Mouse (Mus musculus): ENCODE measurements at regions not wholly inside any gene's neighbourhood (a gene's known extent, or its start where the extent isn't known, plus 50 kb on each side); places are given as distances from the start of the nearest gene placed in this dataset.

GRCm38 (mm10) chr8:92008616-92009610, 207.0 kb upstream of the Irx3 start:
- Histone ChIP-seq H3K27me3 (ENCODE audit: control insufficient read depth, insufficient read depth, low read length) (no peaks in the 10 kb centered on the region), H3K4me1 (replicated peaks; ENCODE audit: control insufficient read depth, insufficient read depth, low read length) (no peaks in the 10 kb centered on the region), H3K27ac (no peak overlapping the region), H3K4me3 (replicated peaks; ENCODE audit: low read length) (no peak overlapping the region), H3K9me3 (ENCODE audit: control insufficient read depth, low read length) (no peaks in the 10 kb centered on the region), H3K9ac (no peak overlapping the region), H3K36me3 (replicated peaks; ENCODE audit: control insufficient read depth, insufficient read depth) (no peaks in the 10 kb centered on the region), H3K4me2 (replicated peaks) (no peak overlapping the region)
- DNase-seq (ENCODE audit: low spot score) (no peak), ATAC-seq (ENCODE audit: low FRiP score) (no peak)
- 42% methylated on average over 14 of the region's 14 CpGs for WGBS

GRCm38 (mm10) chr8:92005091-92005490, 203.2 kb upstream of the Irx3 start:
- no peak overlapping the region for H3K9ac ChIP-seq
- ATAC-seq (ENCODE audit: low FRiP score) (no peak), DNase-seq (ENCODE audit: low spot score) (no peak)
- H3K27me3 ChIP-seq (ENCODE audit: control insufficient read depth, insufficient read depth, low read length), result no peaks in the 10 kb centered on the region
- no peak overlapping the region for H3K4me2 ChIP-seq (replicated peaks)
- 94% methylated on average over 2 of the region's 2 CpGs for WGBS
- H3K27ac ChIP-seq, result no peak overlapping the region
- no peaks in the 10 kb centered on the region for H3K9me3 ChIP-seq (ENCODE audit: control insufficient read depth, low read length)
- H3K4me3 ChIP-seq (replicated peaks; ENCODE audit: low read length), result no peak overlapping the region
- H3K4me1 ChIP-seq (replicated peaks; ENCODE audit: control insufficient read depth, insufficient read depth, low read length), result no peaks in the 10 kb centered on the region
- H3K36me3 ChIP-seq (replicated peaks; ENCODE audit: control insufficient read depth, insufficient read depth), result no peaks in the 10 kb centered on the region

GRCm38 (mm10) chr8:92004532-92004931, 202.7 kb upstream of the Irx3 start:
- no peaks in the 10 kb centered on the region for H3K36me3 ChIP-seq (replicated peaks; ENCODE audit: control insufficient read depth, insufficient read depth)
- ATAC-seq (ENCODE audit: low FRiP score), result no peak

GRCm38 (mm10) chr8:92000368-92000767, 198.5 kb upstream of the Irx3 start:
- WGBS, result 95% methylated on average over 1 of the region's 1 CpGs
- ATAC-seq (ENCODE audit: low FRiP score), result no peak

More at GRCm38 (mm10) chr8:92004532-92004931, 202.7 kb upstream of the Irx3 start:
- Histone ChIP-seq H3K9ac (no peak overlapping the region), H3K4me2 (replicated peaks) (no peak overlapping the region), H3K27me3 (ENCODE audit: control insufficient read depth, insufficient read depth, low read length) (no peaks in the 10 kb centered on the region), H3K4me3 (replicated peaks; ENCODE audit: low read length) (no peak overlapping the region), H3K4me1 (replicated peaks; ENCODE audit: control insufficient read depth, insufficient read depth, low read length) (no peaks in the 10 kb centered on the region), H3K27ac (no peak overlapping the region), H3K9me3 (ENCODE audit: control insufficient read depth, low read length) (no peaks in the 10 kb centered on the region)
- no peak for DNase-seq (ENCODE audit: low spot score)
- WGBS, result 72% methylated on average over 10 of the region's 10 CpGs

GRCm38 (mm10) chr8:91999661-92000060, 197.8 kb upstream of the Irx3 start:
- ATAC-seq (ENCODE audit: low FRiP score) (no peak), DNase-seq (ENCODE audit: low spot score) (no peak)
- no peaks in the 10 kb centered on the region for H3K36me3 ChIP-seq (replicated peaks; ENCODE audit: control insufficient read depth, insufficient read depth)
- no peak overlapping the region for H3K4me3 ChIP-seq (replicated peaks; ENCODE audit: low read length)
- H3K4me1 ChIP-seq (replicated peaks; ENCODE audit: control insufficient read depth, insufficient read depth, low read length), result peaks cover 21% of the 10 kb centered on the region
- H3K27me3 ChIP-seq (ENCODE audit: control insufficient read depth, insufficient read depth, low read length), result no peaks in the 10 kb centered on the region
- no peak overlapping the region for H3K27ac ChIP-seq
- H3K4me2 ChIP-seq (replicated peaks), result no peak overlapping the region
- WGBS, result 85% methylated on average over 5 of the region's 5 CpGs
- no peaks in the 10 kb centered on the region for H3K9me3 ChIP-seq (ENCODE audit: control insufficient read depth, low read length)
- no peak overlapping the region for H3K9ac ChIP-seq

More at GRCm38 (mm10) chr8:92000368-92000767, 198.5 kb upstream of the Irx3 start:
- Histone ChIP-seq H3K4me3 (replicated peaks; ENCODE audit: low read length) (no peak overlapping the region), H3K4me1 (replicated peaks; ENCODE audit: control insufficient read depth, insufficient read depth, low read length) (peaks cover 21% of the 10 kb centered on the region), H3K27ac (no peak overlapping the region), H3K4me2 (replicated peaks) (no peak overlapping the region), H3K36me3 (replicated peaks; ENCODE audit: control insufficient read depth, insufficient read depth) (no peaks in the 10 kb centered on the region), H3K9ac (no peak overlapping the region), H3K9me3 (ENCODE audit: control insufficient read depth, low read length) (no peaks in the 10 kb centered on the region), H3K27me3 (ENCODE audit: control insufficient read depth, insufficient read depth, low read length) (no peaks in the 10 kb centered on the region)
- no peak for DNase-seq (ENCODE audit: low spot score)

- Histone ChIP-seq H3K36me3 (replicated peaks; ENCODE audit: control insufficient read depth, insufficient read depth) (no peaks in the 10 kb centered on the region), H3K27ac (no peak overlapping the region), H3K27me3 (ENCODE audit: control insufficient read depth, insufficient read depth, low read length) (no peaks in the 10 kb centered on the region), H3K9ac (no peak overlapping the region), H3K4me1 (replicated peaks; ENCODE audit: control insufficient read depth, insufficient read depth, low read length) (peaks cover 21% of the 10 kb centered on the region), H3K4me3 (replicated peaks; ENCODE audit: low read length) (no peak overlapping the region), H3K9me3 (ENCODE audit: control insufficient read depth, low read length) (no peaks in the 10 kb centered on the region), H3K4me2 (replicated peaks) (no peak overlapping the region)
- ATAC-seq (ENCODE audit: low FRiP score) (no peak), DNase-seq (ENCODE audit: low spot score) (no peak)
- WGBS, result 89% methylated on average over 2 of the region's 2 CpGs
Observed at GRCm38 (mm10) chr8:91999189-91999588, 197.3 kb upstream of the Irx3 start.

GRCm38 (mm10) chr8:91997892-91998189, 196.0 kb upstream of the Irx3 start:
- H3K4me3 ChIP-seq (replicated peaks; ENCODE audit: low read length), result no peak overlapping the region
- no peak overlapping the region for H3K4me2 ChIP-seq (replicated peaks)
- H3K9ac ChIP-seq, result no peak overlapping the region
- H3K27me3 ChIP-seq (ENCODE audit: control insufficient read depth, insufficient read depth, low read length), result no peaks in the 10 kb centered on the region
- H3K27ac ChIP-seq, result 0 out of 2 replicates have a peak overlapping the region, but pooled peaks have one; percentile 55
- H3K4me1 ChIP-seq (replicated peaks; ENCODE audit: control insufficient read depth, insufficient read depth, low read length), result peaks cover 34% of the 10 kb centered on the region
- no peaks in the 10 kb centered on the region for H3K9me3 ChIP-seq (ENCODE audit: control insufficient read depth, low read length)
- H3K36me3 ChIP-seq (replicated peaks; ENCODE audit: control insufficient read depth, insufficient read depth), result no peaks in the 10 kb centered on the region
- no peak for DNase-seq (ENCODE audit: low spot score)
- no peak for ATAC-seq (ENCODE audit: low FRiP score)

GRCm38 (mm10) chr8:91997023-91997891, 195.4 kb upstream of the Irx3 start:
- Histone ChIP-seq H3K27ac (peak overlapping the region; percentile 55), H3K9me3 (ENCODE audit: control insufficient read depth, low read length) (no peaks in the 10 kb centered on the region), H3K4me1 (replicated peaks; ENCODE audit: control insufficient read depth, insufficient read depth, low read length) (peaks cover 40% of the 10 kb centered on the region), H3K36me3 (replicated peaks; ENCODE audit: control insufficient read depth, insufficient read depth) (no peaks in the 10 kb centered on the region), H3K4me3 (replicated peaks; ENCODE audit: low read length) (no peak overlapping the region), H3K9ac (no peak overlapping the region), H3K4me2 (replicated peaks) (no peak overlapping the region), H3K27me3 (ENCODE audit: control insufficient read depth, insufficient read depth, low read length) (no peaks in the 10 kb centered on the region)
- ATAC-seq (ENCODE audit: low FRiP score) (peak; percentile 46; the same call in 1 of the 2 replicates), DNase-seq (ENCODE audit: low spot score) (peak; percentile 49)
- 17% methylated on average over 26 of the region's 26 CpGs for WGBS

- H3K27ac ChIP-seq, result peak overlapping the region; percentile 55
- peak; percentile 15; the same call in 1 of the 2 replicates for ATAC-seq (ENCODE audit: low FRiP score)
- no peak overlapping the region for H3K4me3 ChIP-seq (replicated peaks; ENCODE audit: low read length)
- peaks cover 48% of the 10 kb centered on the region for H3K4me1 ChIP-seq (replicated peaks; ENCODE audit: control insufficient read depth, insufficient read depth, low read length)
- H3K4me2 ChIP-seq (replicated peaks), result no peak overlapping the region
- H3K27me3 ChIP-seq (ENCODE audit: control insufficient read depth, insufficient read depth, low read length), result no peaks in the 10 kb centered on the region
- no peaks in the 10 kb centered on the region for H3K9me3 ChIP-seq (ENCODE audit: control insufficient read depth, low read length)
- DNase-seq (ENCODE audit: low spot score), result no peak
- no peak overlapping the region for H3K9ac ChIP-seq
- no peaks in the 10 kb centered on the region for H3K36me3 ChIP-seq (replicated peaks; ENCODE audit: control insufficient read depth, insufficient read depth)
- 9% methylated on average over 10 of the region's 10 CpGs for WGBS
Observed at GRCm38 (mm10) chr8:91996305-91997022, 194.6 kb upstream of the Irx3 start.

All from hindbrain, embryonic 14.5 days (tissue).